Mouse (Mus musculus) B cell, adult 2 months (primary cell): ENCODE measurements around the gene Inafm2.

Source experiments
- DNase-seq, 2 experiments: peaks; one replicate each; pipeline ENCODE4 v3.0.0; 2022

Gene Inafm2

DNA sequence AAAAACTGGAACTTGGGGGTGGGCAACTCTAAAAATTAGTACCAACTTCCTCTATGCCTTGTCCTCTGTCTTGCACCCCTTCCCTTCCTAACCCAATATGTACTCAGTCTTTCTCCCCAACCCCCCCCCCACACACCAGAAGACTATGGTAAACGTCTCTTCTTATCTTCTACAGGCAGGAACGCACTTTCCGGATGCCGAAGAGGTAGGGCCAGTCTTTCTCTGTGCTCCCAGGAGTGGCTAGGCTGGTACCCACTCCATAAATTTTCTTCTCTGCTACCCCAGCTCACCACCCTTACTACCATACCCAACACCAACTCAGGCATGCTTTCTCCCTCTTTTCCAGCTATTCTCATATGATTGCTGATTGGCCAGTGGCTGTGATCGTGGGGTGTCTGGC lies 41.0 kb downstream of the Inafm2 start:
- no peak for DNase-seq

DNA sequence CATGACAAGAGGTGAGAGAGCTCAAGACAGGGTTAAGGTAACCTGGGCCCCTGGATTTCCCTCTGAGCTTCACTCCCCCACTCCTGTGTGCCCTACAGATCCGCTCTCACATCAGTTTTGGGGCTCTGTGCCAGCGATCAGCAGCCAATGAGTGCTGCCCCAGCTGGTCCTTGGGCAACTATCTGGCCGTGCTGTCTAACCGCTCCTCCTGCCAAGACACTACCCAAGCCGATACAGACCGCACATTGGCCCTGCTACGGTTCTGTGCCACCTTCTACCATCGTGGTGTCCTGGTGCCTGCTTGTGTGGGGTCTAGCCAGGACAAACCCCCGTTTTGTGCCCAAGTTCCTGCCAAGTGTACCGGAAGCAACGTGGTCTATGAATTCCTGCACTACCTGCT lies 43.9 kb downstream of the Inafm2 start:
- no peak for DNase-seq

DNA sequence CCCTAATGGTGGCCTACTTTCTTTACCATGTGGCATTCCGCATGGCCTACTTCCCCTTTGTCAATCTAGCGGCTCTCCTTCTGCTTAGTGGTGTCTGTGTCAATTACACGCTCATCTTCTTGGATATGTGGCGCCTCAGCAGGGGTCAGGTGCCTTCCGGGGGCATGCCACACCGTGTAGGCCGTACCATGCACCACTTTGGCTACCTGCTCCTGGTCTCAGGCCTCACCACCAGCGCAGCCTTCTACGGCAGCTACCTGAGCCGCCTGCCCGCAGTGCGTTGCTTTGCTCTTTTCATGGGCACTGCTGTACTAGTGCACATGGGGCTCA lies 44.6 kb downstream of the Inafm2 start:
- DNase-seq, result no peak

DNA sequence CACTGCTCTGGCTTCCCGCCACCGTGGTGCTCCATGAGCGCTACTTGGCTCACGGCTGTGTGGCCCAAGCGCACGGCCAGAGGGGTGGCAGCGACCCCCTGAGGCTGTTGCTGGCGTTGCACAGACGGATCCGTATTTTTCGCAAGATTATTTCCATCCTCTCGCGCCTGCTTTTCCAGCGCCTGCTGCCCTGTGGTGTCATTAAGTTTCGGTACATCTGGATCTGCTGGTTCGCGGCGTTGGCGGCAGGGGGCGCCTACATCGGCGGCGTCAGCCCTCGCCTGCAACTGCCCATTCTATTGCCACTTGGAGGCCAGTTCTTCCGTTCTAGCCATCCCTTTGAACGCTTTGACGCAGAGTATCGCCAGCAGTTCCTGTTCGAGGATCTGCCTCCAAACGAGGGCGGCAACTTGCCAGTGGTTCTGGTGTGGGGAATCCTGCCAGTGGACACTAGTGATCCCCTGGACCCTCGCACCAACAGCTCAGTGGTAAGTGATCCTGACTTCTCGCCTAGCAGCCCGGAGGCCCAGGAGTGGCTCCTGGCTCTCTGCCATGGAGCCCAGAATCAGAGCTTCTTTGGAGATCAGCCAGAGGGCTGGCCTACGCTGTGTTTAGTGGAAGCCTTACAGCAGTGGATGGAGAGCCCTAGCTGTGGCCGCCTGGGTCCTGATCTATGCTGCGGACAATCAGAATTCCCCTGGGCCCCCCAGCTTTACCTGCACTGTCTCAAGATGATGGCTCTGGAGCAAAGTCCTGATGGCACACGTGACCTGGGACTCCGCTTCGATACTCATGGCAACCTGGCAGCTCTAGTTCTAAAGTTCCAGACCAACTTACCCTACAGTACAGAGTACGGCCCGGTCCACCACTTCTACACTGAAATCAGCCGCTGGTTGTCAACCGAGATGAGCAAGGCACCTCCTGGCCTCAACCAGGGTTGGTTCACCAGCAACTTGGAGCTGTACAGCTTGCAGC lies 45.3 kb downstream of the Inafm2 start:
- DNase-seq, result peak; percentile 58

GRCm38 (mm10) chr2:118791591-118792258 lies 46.2 kb downstream of the Inafm2 start:
- no peak for DNase-seq

DNA sequence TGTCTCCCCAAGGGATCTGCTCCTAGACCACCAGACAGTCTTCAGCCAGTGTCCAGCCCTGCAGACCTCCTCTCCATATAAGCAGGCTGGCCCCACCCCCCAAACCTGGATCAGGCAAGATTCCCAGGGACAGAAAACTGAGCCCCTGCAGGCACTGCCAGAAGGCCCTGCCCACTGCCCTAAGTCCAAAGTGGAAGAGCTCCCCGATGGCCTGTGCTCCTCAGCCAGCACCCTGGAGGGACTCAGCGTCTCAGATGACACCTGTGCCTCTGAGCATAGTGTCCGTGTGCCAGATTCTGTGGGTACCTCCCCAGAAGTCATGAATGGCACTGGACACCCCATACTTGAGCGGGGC lies 46.7 kb downstream of the Inafm2 start:
- no peak for DNase-seq

GRCm38 (mm10) chr2:118793636-118794035 lies 48.1 kb downstream of the Inafm2 start:
- no peak for DNase-seq
